Mouse (Mus musculus): ENCODE results near the gene Pdgfb.
A peak's percentile ranks its signal among the peaks of the same experiment; 100 is the strongest.

Pdgfb gene

DNA sequence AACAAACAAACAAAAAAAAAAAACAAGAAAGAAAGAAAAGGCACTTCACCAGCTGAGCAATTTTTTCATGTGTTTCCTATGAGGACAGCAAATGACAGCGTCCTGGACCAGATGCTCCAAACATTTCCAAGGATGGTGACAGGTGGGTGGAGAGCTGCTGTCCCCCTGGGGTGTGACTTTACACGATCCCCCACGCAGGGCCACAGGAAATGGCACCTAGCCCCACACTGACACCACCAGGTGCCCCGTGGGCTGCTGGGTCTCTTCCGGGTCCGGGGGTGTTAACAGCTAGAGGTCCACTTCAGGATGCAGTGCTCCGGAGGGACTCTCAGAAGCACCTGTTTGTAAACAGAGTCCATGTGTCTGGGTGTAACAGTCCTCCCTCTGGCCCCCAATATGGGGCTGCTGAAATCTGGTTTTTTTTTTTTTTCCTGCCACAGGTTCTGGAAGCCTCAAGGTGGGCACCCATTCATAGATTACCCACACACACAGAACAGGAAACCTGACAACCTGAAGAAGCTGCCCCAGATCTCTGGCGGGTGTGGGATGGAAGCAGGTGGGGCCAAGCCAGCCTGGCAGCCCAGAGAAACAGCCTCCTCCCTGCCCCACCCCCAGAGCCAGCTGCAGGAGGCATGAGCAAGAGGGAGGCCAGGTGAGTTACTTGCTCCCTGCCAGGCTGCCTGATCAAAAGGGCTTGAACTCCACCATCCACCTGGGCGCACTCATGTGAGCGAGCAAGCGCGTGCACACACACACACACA lies 5.2 kb downstream of the Pdgfb start:
- no peak for DNase-seq (ENCODE audit: low read depth, low spot score)

DNA sequence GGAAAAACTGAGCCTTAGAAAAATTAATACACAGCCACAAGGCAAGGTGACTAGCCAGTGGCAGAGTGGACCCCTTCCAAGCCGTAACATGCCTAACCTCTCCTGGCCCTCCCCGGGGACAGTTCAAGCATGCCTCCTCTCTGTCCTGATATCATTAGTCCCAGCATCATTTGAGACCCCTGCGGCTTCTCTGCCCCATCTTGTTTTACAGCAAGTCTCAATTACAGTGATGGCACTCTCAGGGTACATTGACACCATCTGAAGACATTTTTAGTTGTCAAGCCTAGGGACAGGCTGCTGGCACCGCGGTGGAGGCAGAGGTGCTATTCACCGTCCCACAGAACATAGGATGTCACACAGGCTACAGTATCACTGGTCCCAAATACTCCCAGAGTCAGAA lies 6.3 kb downstream of the Pdgfb start:
- no peak for DNase-seq (ENCODE audit: low read depth, low spot score)

- no peak for DNase-seq (ENCODE audit: low read depth, low spot score)
Measured at GRCm38 (mm10) chr15:80006156-80006555, 8.6 kb downstream of the Pdgfb start.

DNA sequence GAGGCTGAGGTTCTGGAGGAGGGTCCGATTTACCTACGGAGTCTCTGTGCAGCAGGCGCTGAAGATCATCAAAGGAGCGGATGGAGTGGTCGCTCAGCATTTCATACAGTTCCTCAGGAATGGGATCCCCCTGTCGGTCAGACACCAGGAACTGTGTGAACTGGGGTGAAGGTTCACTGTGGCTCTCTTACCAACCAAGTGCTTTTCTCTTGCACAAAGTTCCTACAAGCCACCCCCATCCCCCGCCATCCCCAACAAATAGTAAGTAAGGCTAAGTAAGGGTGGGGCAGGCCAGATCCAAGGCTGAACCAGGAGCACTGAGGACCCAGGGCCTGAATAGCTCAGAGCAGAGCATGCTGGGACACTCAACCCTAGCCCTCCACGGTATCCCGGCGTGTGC lies 9.3 kb downstream of the Pdgfb start:
- DNase-seq (ENCODE audit: low read depth, low spot score), result no peak

DNA sequence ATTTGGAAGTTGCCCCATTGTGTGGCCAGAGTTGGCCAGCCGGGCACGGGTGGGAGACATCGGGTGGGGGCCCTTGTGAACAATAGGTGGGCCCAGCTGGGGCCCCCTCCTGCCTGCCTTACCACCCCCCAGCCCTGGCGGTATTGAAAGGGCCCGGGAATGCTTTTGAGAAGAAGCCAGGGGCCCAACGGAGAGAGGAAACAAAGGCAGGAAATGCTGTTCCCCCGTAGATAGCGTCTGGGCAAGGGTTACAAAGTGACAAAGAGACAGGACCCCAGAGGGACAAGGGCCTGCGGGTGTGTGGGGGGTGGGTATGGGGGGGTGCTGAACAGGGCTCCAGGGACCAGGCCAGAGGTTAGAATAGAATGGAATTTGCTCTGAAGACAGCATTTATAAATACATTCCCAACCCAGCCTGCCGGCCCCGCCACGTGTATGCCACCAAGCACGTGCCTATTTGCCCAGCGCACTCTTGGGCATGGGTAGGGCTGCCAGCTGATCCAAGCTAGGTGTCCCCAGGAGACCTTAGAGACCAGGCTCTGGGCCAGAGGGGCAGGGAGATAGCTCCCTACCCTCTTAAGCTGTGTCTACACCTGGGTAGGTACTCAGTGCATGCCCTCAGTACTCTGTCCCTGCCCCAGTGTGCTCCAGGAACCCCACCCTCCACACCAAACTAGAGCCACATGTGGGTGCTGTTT lies 10.0 kb downstream of the Pdgfb start:
- DNase-seq (ENCODE audit: low read depth, low spot score), result no peak

DNA sequence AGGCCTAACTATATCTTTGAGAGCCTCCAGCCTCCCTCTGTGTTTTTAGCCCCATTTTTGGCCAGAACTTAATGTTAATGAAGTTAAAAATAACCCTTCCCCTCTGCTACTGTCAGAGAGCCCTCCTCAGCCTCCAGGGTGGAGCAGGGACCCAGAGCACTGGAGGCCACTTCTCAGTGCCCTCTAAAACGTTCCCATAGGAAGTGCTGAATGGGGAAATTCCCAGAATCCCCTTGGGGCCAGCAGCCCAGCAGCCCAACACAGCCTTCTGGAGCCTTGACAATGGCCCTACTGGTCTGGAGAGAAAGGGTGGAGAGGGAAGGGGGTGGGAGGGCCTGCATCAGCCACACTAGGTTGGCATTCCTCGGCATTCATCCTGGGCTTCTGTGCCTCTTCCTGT lies 11.2 kb downstream of the Pdgfb start:
- peak; percentile 30 for DNase-seq (ENCODE audit: low read depth, low spot score)

- no peak for DNase-seq (ENCODE audit: low read depth, low spot score)
Measured at GRCm38 (mm10) chr15:80001601-80002000, 13.2 kb downstream of the Pdgfb start.

GRCm38 (mm10) chr15:80000694-80001093 lies 14.1 kb downstream of the Pdgfb start:
- no peak for DNase-seq (ENCODE audit: low read depth, low spot score)

DNA sequence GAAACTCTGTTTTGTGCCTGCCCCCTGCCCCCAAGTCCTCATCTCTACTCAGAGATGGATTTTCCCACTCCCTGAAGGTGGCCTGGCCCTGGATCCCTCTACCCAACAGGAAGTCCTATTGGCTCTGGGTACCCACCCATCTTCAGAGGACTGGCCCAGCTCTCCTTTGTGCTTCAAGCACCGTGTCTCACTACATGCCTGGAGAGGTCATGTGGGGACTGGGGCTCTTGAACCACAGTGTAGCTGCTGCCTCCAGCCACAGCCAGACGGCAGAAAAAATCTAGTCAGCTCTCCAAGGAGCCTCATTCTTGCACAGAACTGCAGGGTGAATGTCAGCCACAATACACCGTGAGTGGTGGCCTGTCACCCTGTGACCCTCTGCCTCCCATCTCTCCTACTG lies 16.8 kb downstream of the Pdgfb start:
- DNase-seq (ENCODE audit: low read depth, low spot score), result no peak

GRCm38 (mm10) chr15:79996781-79997180 lies 18.0 kb downstream of the Pdgfb start:
- no peak for DNase-seq (ENCODE audit: low read depth, low spot score)

DNA sequence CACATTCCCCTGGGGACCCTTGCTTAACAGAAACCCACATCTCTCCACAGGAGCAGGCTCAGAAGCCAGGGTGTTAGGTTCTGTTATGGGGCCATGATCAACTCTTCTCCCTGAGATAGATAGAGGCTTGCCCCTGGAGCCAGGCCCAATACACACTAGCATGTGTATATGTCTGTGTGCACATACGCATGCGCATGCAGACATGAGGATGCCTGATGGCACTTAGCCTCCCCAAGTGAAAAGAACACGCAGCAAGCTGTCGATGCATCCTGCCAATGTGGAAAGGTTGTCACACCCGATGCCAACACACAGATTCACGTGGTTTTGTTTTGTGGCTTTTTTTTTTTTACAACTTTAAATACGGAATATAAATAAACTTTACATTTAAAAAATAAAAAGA lies 19.2 kb downstream of the Pdgfb start:
- DNase-seq (ENCODE audit: low read depth, low spot score), result no peak

- no peak for DNase-seq (ENCODE audit: low read depth, low spot score)
Measured at GRCm38 (mm10) chr15:79994566-79994965, 20.2 kb downstream of the Pdgfb start.

- DNase-seq (ENCODE audit: low read depth, low spot score), result no peak
Measured at GRCm38 (mm10) chr15:79986182-79986581, 28.6 kb downstream of the Pdgfb start.

DNA sequence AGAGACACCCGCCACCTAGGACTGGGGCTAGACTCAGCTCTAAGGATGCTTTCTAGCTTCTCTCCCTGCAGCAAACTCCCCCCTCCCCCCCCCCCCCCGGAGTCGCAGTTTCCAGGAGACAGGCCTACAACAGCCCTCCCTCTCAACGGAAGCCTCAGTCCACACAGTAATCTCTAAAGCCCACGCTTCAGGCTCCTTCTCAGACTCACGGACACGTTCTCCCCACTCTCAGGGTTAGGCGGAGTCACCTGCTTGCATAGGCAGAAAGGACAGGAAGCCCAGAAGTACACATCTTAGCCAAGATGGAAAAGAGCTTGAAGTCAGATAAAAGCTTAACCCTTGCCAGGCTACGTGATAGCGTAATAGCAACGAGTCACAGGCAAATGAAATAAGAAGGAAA lies 29.3 kb downstream of the Pdgfb start:
- no peak for DNase-seq (ENCODE audit: low read depth, low spot score)

DNA sequence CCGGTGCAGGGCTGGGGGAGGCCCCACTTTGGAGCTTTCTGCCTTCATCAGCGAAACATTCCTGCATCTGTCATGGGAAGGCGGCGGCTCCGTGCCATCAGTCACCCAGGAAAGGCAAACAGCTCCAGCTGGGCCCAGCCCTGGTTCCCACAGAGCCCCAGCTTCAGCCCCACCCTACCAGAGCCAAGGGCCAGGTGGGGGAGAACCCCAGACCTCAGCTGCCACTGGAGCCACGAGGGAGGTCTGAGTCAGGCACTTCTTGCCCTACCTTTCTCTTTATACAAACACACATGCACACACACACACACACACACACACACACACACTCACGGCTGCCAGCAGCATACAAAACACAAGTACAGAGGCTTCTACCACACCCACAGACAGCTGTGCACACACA lies 30.6 kb downstream of the Pdgfb start:
- DNase-seq (ENCODE audit: low read depth, low spot score), result no peak

DNA sequence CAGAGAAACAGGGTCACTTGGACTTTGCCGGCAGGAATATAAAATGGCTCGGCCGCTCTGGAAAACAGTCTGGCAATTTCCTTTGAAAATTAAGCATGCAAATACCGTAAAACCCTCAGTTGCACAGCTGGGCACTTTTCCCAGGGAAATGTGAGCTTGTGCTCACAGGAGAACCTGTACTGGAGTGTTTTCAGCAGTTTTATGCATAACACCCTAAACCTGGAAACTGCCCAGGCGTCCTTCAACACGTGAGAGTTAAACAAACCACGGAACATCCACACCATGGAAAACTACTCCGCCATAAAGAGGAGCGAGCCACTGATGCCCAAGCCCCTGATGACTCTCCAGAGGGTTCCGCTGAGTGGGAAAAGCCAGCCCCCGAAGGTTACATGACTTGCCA lies 34.1 kb downstream of the Pdgfb start:
- DNase-seq (ENCODE audit: low read depth, low spot score), result no peak

DNA sequence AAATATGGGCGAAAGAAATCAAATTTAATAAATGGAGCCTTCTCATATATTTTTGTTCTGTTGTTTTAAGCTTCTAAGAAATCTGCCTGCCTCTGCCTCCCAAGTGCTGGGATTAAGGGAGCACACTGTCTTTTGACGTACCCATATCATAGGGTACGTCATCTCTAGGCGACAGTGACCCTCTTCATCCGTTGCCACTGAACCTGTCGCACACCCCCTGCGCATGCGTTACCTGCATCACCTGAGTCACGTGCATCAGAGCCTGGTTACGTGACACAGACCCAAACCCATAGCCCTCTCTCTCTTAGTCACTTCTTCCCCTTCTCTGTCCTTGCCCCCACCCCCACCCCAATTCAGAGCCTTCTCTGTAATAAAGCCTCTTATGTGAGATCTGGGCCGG lies 42.6 kb downstream of the Pdgfb start:
- no peak for DNase-seq (ENCODE audit: low read depth, low spot score)

DNA sequence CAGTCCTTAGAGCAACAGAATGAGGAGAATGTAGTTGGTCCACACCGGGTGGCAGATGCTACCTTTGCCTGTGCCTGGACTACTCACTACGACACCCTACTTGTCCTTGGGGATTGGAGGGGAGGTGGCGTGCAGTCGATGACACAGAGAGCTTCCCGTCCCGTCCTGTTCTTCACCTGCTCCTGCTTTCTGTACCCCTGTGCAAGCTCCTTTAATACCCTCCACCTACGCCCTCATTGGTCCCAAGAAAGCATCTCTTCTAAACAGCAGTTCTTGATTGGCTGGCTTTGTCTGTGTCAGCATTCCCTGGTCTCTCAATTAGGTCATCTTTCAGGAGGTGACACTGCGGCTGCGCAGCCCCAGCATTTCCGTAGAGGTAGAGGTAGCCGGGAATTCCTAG lies 43.8 kb downstream of the Pdgfb start, which contains the start of gene Cbx7:
Cbx7 (minus strand) TSS at position 180 of the 400 bp plus-strand sequence.
- no peak for DNase-seq (ENCODE audit: low read depth, low spot score)

- DNase-seq (ENCODE audit: low read depth, low spot score), result no peak
Measured at GRCm38 (mm10) chr15:79970491-79970890, 44.3 kb downstream of the Pdgfb start.

DNA sequence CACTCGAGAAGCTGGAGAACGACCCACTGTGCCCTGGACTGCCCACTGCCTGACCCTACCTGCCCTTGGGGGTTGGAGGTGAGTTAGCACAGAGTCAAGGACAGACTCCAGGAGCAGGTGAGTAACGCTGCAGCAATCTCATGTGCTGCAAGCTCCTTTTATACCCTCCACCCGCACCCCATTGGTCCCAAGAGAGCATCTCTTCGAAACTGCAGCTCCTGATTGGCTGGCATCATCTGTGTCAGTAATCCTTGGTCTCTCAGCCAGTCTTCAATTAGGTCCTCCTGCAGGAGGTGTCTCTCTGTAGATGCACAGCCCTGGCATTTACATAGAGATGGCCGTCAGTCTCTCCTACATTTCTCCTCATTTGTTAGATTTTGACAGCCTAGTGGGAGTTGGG lies 47.4 kb downstream of the Pdgfb start:
- DNase-seq (ENCODE audit: low read depth, low spot score), result no peak

GRCm38 (mm10) chr15:79964376-79964775 lies 50.4 kb downstream of the Pdgfb start:
- no peak for DNase-seq (ENCODE audit: low read depth, low spot score)

GRCm38 (mm10) chr15:79962661-79963060 lies 52.1 kb downstream of the Pdgfb start:
- no peak for DNase-seq (ENCODE audit: low read depth, low spot score)

DNA sequence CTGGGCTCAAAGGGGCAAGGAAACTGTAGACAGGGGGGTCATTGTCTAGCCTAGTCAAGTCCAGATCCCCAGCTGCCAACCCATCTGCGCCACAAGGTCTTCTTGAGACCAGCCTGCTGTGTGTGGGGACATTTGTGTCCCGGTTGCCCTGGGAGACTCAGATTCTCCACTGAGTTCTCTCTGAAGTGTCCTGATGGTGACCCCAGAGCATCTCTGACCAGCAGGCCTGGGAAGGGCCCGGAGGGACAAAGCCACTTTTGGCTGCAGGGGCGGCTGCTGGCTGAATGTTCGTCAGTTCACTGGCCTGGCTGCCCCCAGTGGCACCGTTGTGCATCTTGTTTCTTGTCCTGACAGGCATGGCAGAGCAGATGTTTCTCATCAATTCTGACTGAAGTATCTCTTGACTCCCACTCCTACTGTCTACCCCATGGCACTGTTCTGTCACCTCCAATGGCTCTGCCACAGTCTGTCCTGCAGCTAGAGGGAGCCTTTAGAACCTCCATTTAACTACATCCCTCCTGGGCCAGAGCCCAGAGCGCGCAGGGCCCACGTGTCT lies 53.3 kb downstream of the Pdgfb start:
- DNase-seq (ENCODE audit: low read depth, low spot score), result no peak

Data from 3T3-L1 (cell line).